Mouse (Mus musculus) bone marrow, adult 2 months (tissue): ENCODE measurements around the gene Ercc4. TPM values are rescaled to one million over a fixed set of nuclear protein-coding genes. Genes with fewer than 3 reads are reported as not detected.

Experiments used
- H3K27ac ChIP-seq: fragments of 200-500 bp; 2 replicates; pipeline ENCODE4 v1.5.1; 2012; ENCODE audit warnings: low read depth, mild to moderate bottlenecking, control low read depth, inconsistent platforms, low read length; ENCODE audit not compliant: control insufficient read depth, poor library complexity, insufficient read depth
- H3K4me1 ChIP-seq: fragments of 200-500 bp; 2 replicates; pipeline ENCODE4 v1.6.1; 2011; ENCODE audit warnings: low read length; ENCODE audit not compliant: control insufficient read depth, insufficient read depth
- H3K4me3 ChIP-seq: fragments of 200-500 bp; replicated peaks from 2 replicates; pipeline ENCODE3; 2011; ENCODE audit warnings: mild to moderate bottlenecking, low read depth, low read length, control low read depth; ENCODE audit not compliant: control insufficient read depth
- CTCF ChIP-seq: fragments of 200-500 bp; IDR thresholded peaks from 2 replicates; pipeline ENCODE4 v1.5.1; 2011; ENCODE audit warnings: low read length, control low read depth; ENCODE audit not compliant: control insufficient read depth, insufficient read depth
- POLR2A ChIP-seq: fragments of 200-500 bp; IDR thresholded peaks from 2 replicates; pipeline ENCODE4 v1.6.1; 2011; ENCODE audit warnings: low read depth, mild to moderate bottlenecking, control low read depth, low read length, borderline replicate concordance; ENCODE audit not compliant: control insufficient read depth
- WGBS: fragments of 180-500 bp; shearing (Covaris S2); methylation state at CpG from one replicate; pipeline ENCODE4 v1.1.7; 2018; 5-methylcytosine and 5-hydroxymethylcytosine counted together
- polyA plus RNA-seq: library from polyadenylated mRNA; stranded (reverse); fragments of >200 nt; gene quantifications from 2 replicates; pipeline ENCODE4 v1.2.4, GENCODE M21; 2011; ENCODE audit warnings: low replicate concordance; ENCODE audit not compliant: missing spikeins, insufficient read depth, insufficient read length

Gene Ercc4
- polyA plus RNA-seq, 1 experiment = 12.1 TPM

DNA sequence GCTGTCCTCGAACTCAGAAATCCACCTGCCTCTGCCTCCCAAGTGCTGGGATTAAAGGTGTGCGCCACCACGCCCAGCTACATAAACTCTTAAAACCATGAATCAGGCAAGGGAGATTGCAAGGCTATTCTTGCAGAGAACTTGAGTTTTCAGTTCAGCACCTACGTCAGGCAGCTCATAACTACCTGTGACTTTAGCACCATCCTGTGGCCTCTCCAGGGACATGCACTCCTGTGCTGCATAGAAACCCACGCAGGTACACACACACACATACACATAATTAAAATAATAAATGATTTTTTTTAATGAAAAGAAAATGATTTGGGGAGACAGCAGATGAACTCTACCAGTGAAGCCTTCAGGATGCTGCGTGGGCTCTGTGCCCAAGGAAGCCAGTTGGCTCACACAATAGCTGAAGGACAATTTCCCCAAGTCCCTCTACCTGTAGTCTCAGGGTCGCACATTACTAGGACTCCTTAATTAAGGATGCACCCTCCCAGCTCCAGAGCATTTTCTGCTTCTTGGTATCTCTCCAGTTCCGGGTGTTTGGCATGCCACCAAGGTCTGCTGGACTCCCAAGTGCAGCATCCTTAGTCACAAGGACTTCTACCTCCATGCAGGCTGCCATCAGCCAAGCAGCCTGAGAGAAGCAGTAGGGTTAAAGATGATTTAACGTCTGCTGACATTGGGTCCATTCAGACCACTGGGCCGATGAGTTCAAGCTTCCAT is 35.4 kb downstream of the Ercc4 start:
- H3K27ac ChIP-seq = no peak overlapping the region
- H3K4me1 ChIP-seq = no peaks in the 10 kb centered on the region
- no peak overlapping the region for H3K4me3 ChIP-seq
- WGBS = 88% methylated on average over 10 of the region's 10 CpGs
- TF ChIP-seq CTCF (no peak), POLR2A (no peak)

DNA sequence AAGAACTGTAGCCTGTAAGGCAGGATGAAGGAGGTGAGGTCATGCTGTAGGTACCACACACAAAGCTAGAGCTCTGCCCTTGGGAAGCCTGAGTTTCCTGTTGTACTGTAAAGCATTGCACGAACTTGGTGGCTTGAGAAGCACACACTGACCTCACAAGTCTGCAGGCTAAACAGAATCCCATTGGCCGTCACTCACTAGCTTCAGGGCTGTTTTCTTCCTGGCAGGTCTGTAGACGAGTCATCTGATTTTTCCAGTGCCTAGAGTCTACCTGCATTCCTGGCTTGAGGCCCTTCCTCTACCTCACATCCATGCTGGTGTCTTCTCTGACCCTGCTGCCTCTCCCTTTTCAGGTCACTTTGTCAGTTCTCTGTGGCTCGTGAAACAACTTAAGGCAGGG is 36.7 kb downstream of the Ercc4 start:
- Histone ChIP-seq H3K4me1 (no peaks in the 10 kb centered on the region), H3K4me3 (no peak overlapping the region), H3K27ac (no peak overlapping the region)
- no peak for TF ChIP-seq POLR2A
- 76% methylated on average over 4 of the region's 4 CpGs for WGBS

DNA sequence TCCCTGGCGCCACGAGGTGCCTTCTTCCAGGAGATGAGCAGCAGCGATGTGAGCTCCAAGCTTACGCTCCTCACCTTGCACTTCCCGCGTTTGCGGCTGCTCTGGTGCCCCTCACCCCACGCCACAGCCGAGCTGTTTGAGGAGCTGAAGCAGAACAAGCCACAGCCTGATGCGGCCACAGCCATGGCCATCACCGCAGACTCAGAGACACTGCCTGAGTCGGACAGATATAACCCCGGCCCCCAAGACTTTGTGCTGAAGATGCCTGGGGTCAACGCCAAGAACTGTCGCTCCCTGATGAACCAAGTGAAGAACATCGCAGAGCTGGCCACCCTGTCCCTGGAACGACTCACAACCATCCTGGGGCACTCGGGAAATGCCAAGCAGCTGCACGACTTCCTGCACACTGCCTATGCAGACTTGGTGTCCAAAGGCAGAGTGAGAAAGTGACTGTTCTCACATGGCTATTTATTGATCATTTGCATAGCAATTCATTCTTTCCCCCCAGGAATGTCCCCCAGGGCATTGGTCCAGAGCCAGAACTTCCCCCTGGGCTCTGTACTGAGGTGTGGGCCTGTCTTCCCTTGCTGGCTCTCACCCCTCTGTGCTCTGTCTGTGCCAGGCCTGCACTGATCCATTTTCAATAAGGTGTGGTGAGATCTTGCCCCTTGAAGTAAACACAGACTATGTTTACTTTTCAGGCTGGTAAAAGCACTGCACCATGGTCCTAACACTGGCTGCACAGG is 38.5 kb downstream of the Ercc4 start:
- H3K4me1 ChIP-seq = no peaks in the 10 kb centered on the region
- no peak overlapping the region for H3K27ac ChIP-seq
- no peak overlapping the region for H3K4me3 ChIP-seq
- 89% methylated on average over 19 of the region's 19 CpGs for WGBS
- TF ChIP-seq CTCF (no peak), POLR2A (no peak)

DNA sequence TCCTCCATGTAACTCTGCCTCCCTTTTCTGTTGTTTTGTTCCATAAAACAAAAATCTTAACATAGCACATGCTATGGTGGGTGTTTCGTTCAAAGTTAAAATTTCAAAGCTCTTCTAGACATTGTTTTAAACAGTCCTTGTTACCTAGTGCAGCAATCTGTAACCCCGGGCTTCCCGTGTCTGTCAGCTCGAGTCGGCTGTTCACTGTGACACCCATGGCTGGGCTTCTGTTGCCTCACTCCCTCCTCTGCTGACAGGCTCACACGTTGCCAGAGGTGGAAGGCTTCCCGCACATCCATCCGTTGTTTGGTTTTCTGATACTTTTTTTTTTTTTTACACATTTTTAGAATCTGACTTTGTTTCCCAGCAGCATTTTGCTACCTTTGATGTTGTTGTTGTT is 40.5 kb downstream of the Ercc4 start:
- 81% methylated on average over 8 of the region's 8 CpGs for WGBS
- Histone ChIP-seq H3K4me3 (no peak overlapping the region), H3K27ac (no peak overlapping the region), H3K4me1 (no peaks in the 10 kb centered on the region)
- no peak for TF ChIP-seq POLR2A
- TF ChIP-seq CTCF = no peak

DNA sequence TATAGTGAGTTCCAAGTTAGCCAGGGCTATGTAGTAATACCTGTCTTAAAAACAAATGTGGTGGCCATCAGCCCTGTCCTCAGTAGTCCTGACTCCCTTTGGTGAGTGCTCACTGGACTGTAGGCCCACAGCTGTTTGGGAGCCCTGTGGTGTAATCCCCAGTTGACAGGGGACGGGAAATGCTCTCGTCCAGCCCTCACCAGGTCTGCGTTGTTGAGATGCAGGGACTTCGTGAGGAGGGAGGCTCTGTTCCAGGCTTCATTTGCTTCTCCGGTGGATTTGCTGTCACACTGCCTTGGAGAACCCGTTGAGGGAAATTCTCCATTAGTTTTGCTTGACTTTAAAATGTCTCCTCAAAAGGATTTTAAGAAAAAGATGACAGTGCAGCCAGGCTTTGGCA is 41.3 kb downstream of the Ercc4 start:
- WGBS = 93% methylated on average over 6 of the region's 6 CpGs
- Histone ChIP-seq H3K4me3 (no peak overlapping the region), H3K27ac (no peak overlapping the region), H3K4me1 (no peaks in the 10 kb centered on the region)
- TF ChIP-seq CTCF = no peak
- TF ChIP-seq POLR2A = no peak

DNA sequence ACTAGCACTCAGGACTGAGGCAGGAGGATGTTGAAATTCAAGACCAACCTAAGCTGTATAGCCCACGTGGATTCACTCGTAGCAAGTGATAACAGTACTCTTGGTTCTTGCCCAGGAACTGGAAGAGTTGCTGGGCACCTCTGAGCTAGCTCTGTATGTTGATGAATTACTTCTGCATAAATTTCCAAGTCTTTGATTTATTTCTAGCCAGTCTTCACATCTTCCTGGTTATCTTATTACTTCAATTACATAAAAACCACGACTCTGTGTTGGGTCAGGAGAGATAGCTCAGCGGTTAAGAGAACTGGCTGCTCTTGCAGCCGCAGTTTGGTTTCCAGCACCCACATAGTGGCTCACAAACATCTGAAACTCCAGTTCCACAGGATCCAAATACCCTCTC is 43.0 kb downstream of the Ercc4 start:
- no peak for TF ChIP-seq POLR2A
- TF ChIP-seq CTCF = no peak
- Histone ChIP-seq H3K4me1 (no peaks in the 10 kb centered on the region), H3K4me3 (no peak overlapping the region), H3K27ac (no peak overlapping the region)
- WGBS = 64% methylated on average over 5 of the region's 5 CpGs

DNA sequence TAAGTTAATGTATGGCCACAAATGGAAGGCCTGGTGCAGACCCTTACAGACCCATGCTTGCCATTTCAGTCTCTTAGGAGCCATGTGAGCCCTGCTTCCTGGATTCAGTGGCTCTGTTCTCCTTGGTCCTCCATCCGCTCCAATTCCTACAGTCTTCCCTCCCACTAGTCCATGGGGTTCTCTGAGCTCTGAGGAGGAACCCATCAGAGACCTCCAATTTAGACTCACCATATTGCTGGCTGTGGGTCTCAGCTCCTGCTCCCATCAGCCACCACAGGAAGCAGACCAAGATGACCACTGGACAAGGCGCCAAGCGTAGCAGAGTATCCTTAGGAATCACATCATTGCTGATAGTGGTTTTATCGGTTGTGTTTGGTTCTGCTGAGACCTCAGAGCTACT is 43.7 kb downstream of the Ercc4 start:
- H3K27ac ChIP-seq = no peak overlapping the region
- 84% methylated on average over 4 of the region's 4 CpGs for WGBS
- TF ChIP-seq CTCF (no peak), POLR2A (no peak)
- H3K4me1 ChIP-seq = no peaks in the 10 kb centered on the region
- H3K4me3 ChIP-seq = no peak overlapping the region

DNA sequence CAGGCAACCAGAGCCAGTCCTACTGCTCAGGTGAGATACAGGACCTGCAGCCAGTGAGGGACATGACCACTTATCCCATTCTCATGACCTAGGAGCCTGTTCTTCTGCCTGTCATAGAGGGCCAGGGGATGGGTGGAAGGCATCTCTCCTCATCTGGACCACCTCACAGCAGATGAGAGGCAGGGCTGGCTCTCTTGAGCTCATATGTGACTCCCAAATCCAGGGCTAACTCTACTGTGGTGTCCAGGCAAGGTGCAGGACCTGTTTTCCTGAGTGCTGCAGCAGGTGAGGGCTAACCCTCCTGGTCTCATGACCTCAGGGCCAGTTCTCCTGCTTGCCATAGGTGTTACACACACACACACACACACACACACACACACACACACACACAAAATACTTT is 44.9 kb downstream of the Ercc4 start:
- no peaks in the 10 kb centered on the region for H3K4me1 ChIP-seq
- H3K27ac ChIP-seq = no peak overlapping the region
- no peak overlapping the region for H3K4me3 ChIP-seq
- no peak for TF ChIP-seq CTCF
- TF ChIP-seq POLR2A = no peak

DNA sequence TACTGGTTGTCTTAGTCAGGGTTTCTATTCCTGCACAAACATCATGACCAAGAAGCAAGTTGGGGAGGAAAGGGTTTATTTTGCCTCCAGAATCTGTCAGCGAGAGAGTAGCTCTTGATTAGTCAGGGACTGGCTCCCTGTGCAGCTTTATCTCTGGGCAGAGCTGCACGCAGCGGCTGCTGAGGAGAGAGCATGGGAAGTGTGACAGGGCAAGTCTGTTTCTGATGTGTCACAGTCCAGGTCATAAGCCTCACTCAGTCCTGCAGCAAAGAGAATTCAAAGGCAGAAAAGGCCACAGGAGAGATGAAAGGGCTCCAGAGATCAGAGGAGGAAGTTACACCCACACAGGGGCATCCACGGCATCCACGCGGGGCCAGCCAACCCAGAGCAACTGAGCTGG is 47.8 kb downstream of the Ercc4 start:
- H3K4me1 ChIP-seq = no peaks in the 10 kb centered on the region; the same call in 1 of the 2 replicates
- TF ChIP-seq CTCF = no peak
- TF ChIP-seq POLR2A = no peak
- 29% methylated on average over 6 of the region's 6 CpGs for WGBS
- H3K4me3 ChIP-seq = no peak overlapping the region
- no peak overlapping the region for H3K27ac ChIP-seq
